Mouse (Mus musculus) hindbrain, postnatal 0 days (tissue): Measurements from ENCODE around the gene Rbms1. TPM values are rescaled to one million over a fixed set of nuclear protein-coding genes. Genes with fewer than 3 reads are reported as not detected.

ENCODE experiments used
- ATAC-seq: fragments of 200-750 bp; cut with Nextera tagmentation; 2 replicates; pipeline ENCODE4 v1.8.0; 2017; ENCODE audit warnings: mild to moderate bottlenecking, moderate TSS enrichment, moderate library complexity
- DNase-seq: peaks from one replicate; pipeline ENCODE4 v3.0.0-alpha.2; 2015; ENCODE audit warnings: low spot score
- H3K27ac ChIP-seq: fragments of 300-500 bp; sonication (generic); 2 replicates; pipeline ENCODE4 v1.5.1; 2014; ENCODE audit warnings: mild to moderate bottlenecking
- H3K27me3 ChIP-seq: fragments of 300-500 bp; sonication (generic); 2 replicates; pipeline ENCODE4 v1.6.1; 2014; ENCODE audit warnings: low read length, mixed read lengths; ENCODE audit not compliant: insufficient read depth
- H3K36me3 ChIP-seq: fragments of 300-500 bp; sonication (generic); 2 replicates; pipeline ENCODE4 v1.6.1; 2014; ENCODE audit warnings: low read length, mixed read lengths; ENCODE audit not compliant: insufficient read depth
- H3K4me1 ChIP-seq: fragments of 300-500 bp; sonication (generic); 2 replicates; pipeline ENCODE4 v1.6.1; 2014; ENCODE audit warnings: antibody characterized with exemption, low read length, mixed read lengths; ENCODE audit not compliant: insufficient read depth
- H3K4me2 ChIP-seq: fragments of 300-500 bp; sonication (generic); 2 replicates; pipeline ENCODE4 v1.6.1; 2014; ENCODE audit warnings: low read depth, mild to moderate bottlenecking, low read length, moderate library complexity, mixed read lengths
- H3K4me3 ChIP-seq: fragments of 300-500 bp; sonication (generic); 2 replicates; pipeline ENCODE4 v1.5.1; 2014; ENCODE audit warnings: low read length
- H3K9ac ChIP-seq: fragments of 300-500 bp; sonication (generic); replicated peaks from 2 replicates; pipeline ENCODE4 v1.6.1; 2014; ENCODE audit warnings: mild to moderate bottlenecking, low read length, moderate library complexity, mixed read lengths
- H3K9me3 ChIP-seq: fragments of 300-500 bp; sonication (generic); 2 replicates; pipeline ENCODE4 v1.6.1; 2016; ENCODE audit warnings: low read length, mixed read lengths
- CTCF ChIP-seq: IDR thresholded peaks from 2 replicates; pipeline ENCODE4 v1.5.1; 2016; ENCODE audit warnings: antibody characterized with exemption, control low read depth, low read depth
- WGBS: fragments of 180-500 bp; shearing (Covaris S2); extraction: QIAGEN DNeasy Blood & Tissue Kit; methylation state at CpG from one replicate; pipeline ENCODE4 v1.1.7; 2014; 5-methylcytosine and 5-hydroxymethylcytosine counted together
- polyA plus RNA-seq: library from polyadenylated mRNA; unstranded; fragments of >200 nt; fragmentation: Nextera tagmentation; extraction: Ambion mirVana; gene quantifications from 2 replicates; pipeline ENCODE4 v1.2.1, GENCODE M21; 2015
- total RNA-seq: library from RNA; depleted of rRNA; stranded (reverse); fragments of >200 nt; gene quantifications from 2 replicates; pipeline ENCODE4 v1.2.3, GENCODE M21; 2014

Gene Rbms1
- total and polyA plus RNA-seq, 2 experiments from 2014 or later: 66.2 to 69.7 TPM

- Histone ChIP-seq H3K27ac (no peak overlapping the region), H3K27me3 (no peaks in the 10 kb centered on the region), H3K36me3 (no peaks in the 10 kb centered on the region), H3K4me2 (no peak overlapping the region), H3K4me3 (no peak overlapping the region), H3K4me1 (no peaks in the 10 kb centered on the region), H3K9ac (no peak overlapping the region), H3K9me3 (no peaks in the 10 kb centered on the region)
- no peak for DNase-seq
- 92% methylated on average over 3 of the region's 3 CpGs for WGBS
- no peak for ATAC-seq
- TF ChIP-seq CTCF: no peak
Observed at GRCm38 (mm10) chr2:60847984-60848383, 115.0 kb downstream of the Rbms1 start.

DNA sequence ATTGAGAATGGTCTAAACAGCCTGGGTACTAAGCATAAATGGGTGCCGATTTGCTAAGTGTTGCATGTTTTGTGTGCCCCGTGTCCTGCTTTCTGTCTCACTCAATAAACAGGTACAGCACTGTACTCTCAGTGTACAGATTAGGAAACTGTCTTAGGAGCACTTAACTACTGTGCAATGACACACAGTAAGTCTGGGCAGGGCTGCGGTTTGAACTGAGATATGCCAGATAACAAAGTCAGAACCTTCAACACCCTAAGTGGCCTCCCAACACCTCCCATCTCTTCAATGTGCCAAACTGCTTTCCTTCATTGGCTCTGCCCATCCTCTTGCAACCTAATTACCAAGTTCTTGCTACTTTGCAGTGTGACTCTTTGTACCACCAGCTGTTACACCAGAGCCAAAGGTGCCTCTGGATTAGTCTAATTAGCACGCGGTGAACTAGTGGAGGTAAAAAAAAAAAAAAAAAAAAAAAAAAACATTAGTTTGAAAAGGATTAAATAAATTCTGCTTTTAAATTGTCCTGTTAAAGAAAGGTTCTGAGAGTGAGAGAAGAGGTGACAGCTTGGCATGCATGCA, 117.6 kb downstream of the Rbms1 start:
- DNase-seq: no peak
- Histone ChIP-seq H3K36me3 (no peaks in the 10 kb centered on the region), H3K9ac (no peak overlapping the region), H3K27ac (no peak overlapping the region), H3K27me3 (no peaks in the 10 kb centered on the region), H3K9me3 (no peaks in the 10 kb centered on the region), H3K4me1 (no peaks in the 10 kb centered on the region), H3K4me3 (no peak overlapping the region), H3K4me2 (no peak overlapping the region)
- TF ChIP-seq CTCF: no peak
- ATAC-seq: no peak
- 62% methylated on average over 5 of the region's 5 CpGs for WGBS

DNA sequence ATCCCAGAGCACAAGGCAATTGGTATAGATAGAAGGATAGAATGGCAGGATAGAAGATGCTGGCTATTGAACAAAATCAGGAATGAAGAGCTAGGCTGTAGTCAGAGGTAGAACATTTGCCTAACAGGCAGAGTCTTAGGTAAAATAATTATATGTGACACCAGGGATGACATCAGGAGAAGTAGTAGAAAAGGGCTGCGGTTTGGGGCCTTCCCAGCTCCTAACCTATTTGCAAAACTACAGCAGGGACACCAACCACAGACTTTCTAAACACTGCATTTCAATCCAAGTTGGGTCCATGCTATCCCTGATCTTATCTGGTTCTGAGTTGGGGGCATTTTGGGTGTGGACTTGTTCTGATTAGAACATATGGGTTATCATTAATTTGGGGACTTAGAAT, 118.7 kb downstream of the Rbms1 start:
- WGBS: 94% methylated on average over 1 of the region's 1 CpGs
- no peak overlapping the region for H3K4me2 ChIP-seq
- no peak overlapping the region for H3K9ac ChIP-seq
- ATAC-seq: no peak
- H3K27ac ChIP-seq: no peak overlapping the region
- no peaks in the 10 kb centered on the region for H3K36me3 ChIP-seq
- no peak overlapping the region for H3K4me3 ChIP-seq
- H3K9me3 ChIP-seq: no peaks in the 10 kb centered on the region
- no peak for DNase-seq
- no peaks in the 10 kb centered on the region for H3K4me1 ChIP-seq
- no peak for TF ChIP-seq CTCF
- no peaks in the 10 kb centered on the region for H3K27me3 ChIP-seq

GRCm38 (mm10) chr2:60843633-60844032, 119.4 kb downstream of the Rbms1 start:
- Histone ChIP-seq H3K4me1 (peaks cover 3% of the 10 kb centered on the region; the same call in 1 of the 2 replicates), H3K36me3 (no peaks in the 10 kb centered on the region), H3K4me2 (no peak overlapping the region), H3K27me3 (no peaks in the 10 kb centered on the region), H3K9ac (no peak overlapping the region), H3K9me3 (no peaks in the 10 kb centered on the region), H3K4me3 (no peak overlapping the region), H3K27ac (no peak overlapping the region)
- ATAC-seq (no peak), DNase-seq (no peak)
- WGBS: 90% methylated on average over 3 of the region's 3 CpGs
- TF ChIP-seq CTCF: no peak

- ATAC-seq (no peak), DNase-seq (no peak)
- H3K36me3 ChIP-seq: no peaks in the 10 kb centered on the region
- no peak overlapping the region for H3K4me2 ChIP-seq
- no peak overlapping the region for H3K9ac ChIP-seq
- no peaks in the 10 kb centered on the region for H3K9me3 ChIP-seq
- H3K4me1 ChIP-seq: peaks cover 5% of the 10 kb centered on the region; the same call in 1 of the 2 replicates
- 67% methylated on average over 4 of the region's 4 CpGs for WGBS
- no peaks in the 10 kb centered on the region for H3K27me3 ChIP-seq
- H3K27ac ChIP-seq: no peak overlapping the region
- no peak for TF ChIP-seq CTCF
- no peak overlapping the region for H3K4me3 ChIP-seq
Observed at GRCm38 (mm10) chr2:60842976-60843375, 120.0 kb downstream of the Rbms1 start.

DNA sequence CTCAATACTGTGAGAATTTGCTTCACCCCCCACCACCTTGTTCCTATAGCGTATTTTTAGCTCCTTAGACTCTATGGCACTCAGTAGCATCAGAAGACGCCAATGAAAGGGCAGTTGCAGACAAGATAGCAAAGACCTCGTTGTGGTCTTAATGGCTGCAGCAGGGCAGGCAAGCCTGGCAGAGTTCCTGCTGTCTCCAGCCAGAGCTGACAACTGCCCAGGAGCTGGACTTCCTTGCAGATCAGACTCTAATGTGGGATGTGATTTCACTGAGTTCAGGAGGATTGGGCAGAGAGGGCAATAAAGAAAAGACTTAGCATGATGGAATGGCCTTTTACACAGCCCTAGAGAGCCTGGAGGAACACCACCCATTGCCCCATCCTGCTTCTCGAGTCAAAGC, 122.1 kb downstream of the Rbms1 start:
- Histone ChIP-seq H3K9me3 (no peaks in the 10 kb centered on the region), H3K27ac (no peak overlapping the region), H3K4me2 (no peak overlapping the region), H3K9ac (no peak overlapping the region), H3K36me3 (no peaks in the 10 kb centered on the region), H3K4me3 (no peak overlapping the region), H3K4me1 (peaks cover 11% of the 10 kb centered on the region; the same call in 1 of the 2 replicates), H3K27me3 (no peaks in the 10 kb centered on the region)
- DNase-seq: no peak
- 74% methylated on average over 4 of the region's 4 CpGs for WGBS
- no peak for ATAC-seq
- no peak for TF ChIP-seq CTCF

DNA sequence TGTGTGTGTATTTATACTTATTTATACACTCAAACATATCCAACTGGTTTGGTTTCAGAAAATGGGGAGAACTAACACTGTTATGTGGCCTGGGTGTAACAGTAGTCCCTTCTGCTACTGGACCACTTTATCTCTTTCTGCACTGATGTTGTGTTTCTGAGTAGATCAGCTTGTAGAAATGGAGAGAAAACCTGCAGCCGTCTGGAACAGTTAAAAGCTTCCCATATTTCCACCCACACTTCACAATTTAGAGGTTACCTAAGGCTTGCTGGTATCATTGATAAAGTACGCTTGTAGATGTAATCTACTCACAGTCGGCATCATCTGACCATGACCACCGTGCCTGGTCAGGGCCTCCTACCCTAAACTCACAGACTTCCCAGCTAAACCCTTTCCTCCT, 123.5 kb downstream of the Rbms1 start:
- Histone ChIP-seq H3K9ac (no peak overlapping the region), H3K27ac (no peak overlapping the region), H3K4me3 (no peak overlapping the region), H3K36me3 (no peaks in the 10 kb centered on the region), H3K4me1 (peaks cover 11% of the 10 kb centered on the region; the same call in 1 of the 2 replicates), H3K27me3 (no peaks in the 10 kb centered on the region), H3K9me3 (no peaks in the 10 kb centered on the region), H3K4me2 (no peak overlapping the region)
- ATAC-seq (no peak), DNase-seq (no peak)
- 92% methylated on average over 4 of the region's 4 CpGs for WGBS
- no peak for TF ChIP-seq CTCF
